Mouse (Mus musculus) heart, embryonic 11.5 days (tissue): Measurements from ENCODE around the gene Mtmr10. TPM values are rescaled to one million over a fixed set of nuclear protein-coding genes. Genes with fewer than 3 reads are reported as not detected.

Source experiments
- ATAC-seq: fragments of 200-750 bp; cut with Nextera tagmentation; replicated peaks from 2 replicates; pipeline ENCODE4 v1.8.0; 2017; ENCODE audit warnings: moderate library complexity; ENCODE audit not compliant: insufficient number of reproducible peaks, low FRiP score, low TSS enrichment
- H3K27ac ChIP-seq: fragments of 300-500 bp; sonication (generic); 2 replicates; pipeline ENCODE4 v1.5.1; 2014; ENCODE audit warnings: mild to moderate bottlenecking, low read depth, low read length
- H3K27me3 ChIP-seq: fragments of 300-500 bp; sonication (generic); 2 replicates; pipeline ENCODE4 v1.6.1; 2014; ENCODE audit warnings: mild to moderate bottlenecking, low read length, mixed read lengths; ENCODE audit not compliant: control insufficient read depth, insufficient read depth
- H3K36me3 ChIP-seq: fragments of 300-500 bp; sonication (generic); 2 replicates; pipeline ENCODE4 v1.6.1; 2014; ENCODE audit warnings: mild to moderate bottlenecking, low read length, moderate library complexity, mixed read lengths; ENCODE audit not compliant: control insufficient read depth, insufficient read depth
- H3K4me1 ChIP-seq: fragments of 300-500 bp; sonication (generic); 2 replicates; pipeline ENCODE4 v1.6.1; 2014; ENCODE audit warnings: low read length; ENCODE audit not compliant: control insufficient read depth, insufficient read depth
- H3K4me2 ChIP-seq: fragments of 300-500 bp; sonication (generic); 2 replicates; pipeline ENCODE4 v1.6.1; 2014; ENCODE audit warnings: mild to moderate bottlenecking, moderate library complexity
- H3K4me3 ChIP-seq: fragments of 300-500 bp; sonication (generic); 2 replicates; pipeline ENCODE4 v1.5.1; 2014; ENCODE audit warnings: low read depth, low read length
- H3K9ac ChIP-seq: fragments of 300-500 bp; sonication (generic); 2 replicates; pipeline ENCODE4 v1.6.1; 2014; ENCODE audit warnings: mild to moderate bottlenecking, low read depth, low read length, moderate library complexity
- H3K9me3 ChIP-seq: fragments of 300-500 bp; sonication (generic); replicated peaks from 2 replicates; pipeline ENCODE4 v1.6.1; 2016; ENCODE audit warnings: low read length; ENCODE audit not compliant: control insufficient read depth
- WGBS: fragments of 180-500 bp; shearing (Covaris S2); extraction: QIAGEN DNeasy Blood & Tissue Kit; methylation state at CpG from one replicate; pipeline ENCODE4 v1.1.7; 2014; ENCODE audit not compliant: insufficient replicate concordance; 5-methylcytosine and 5-hydroxymethylcytosine counted together
- polyA plus RNA-seq: library from polyadenylated mRNA; unstranded; fragments of >200 nt; fragmentation: Nextera tagmentation; extraction: Ambion mirVana; gene quantifications from 2 replicates; pipeline ENCODE4 v1.2.1, GENCODE M21; 2014

The Mtmr10 gene
- polyA plus RNA-seq = 7.1 and 7.2 TPM in 2 replicates

DNA sequence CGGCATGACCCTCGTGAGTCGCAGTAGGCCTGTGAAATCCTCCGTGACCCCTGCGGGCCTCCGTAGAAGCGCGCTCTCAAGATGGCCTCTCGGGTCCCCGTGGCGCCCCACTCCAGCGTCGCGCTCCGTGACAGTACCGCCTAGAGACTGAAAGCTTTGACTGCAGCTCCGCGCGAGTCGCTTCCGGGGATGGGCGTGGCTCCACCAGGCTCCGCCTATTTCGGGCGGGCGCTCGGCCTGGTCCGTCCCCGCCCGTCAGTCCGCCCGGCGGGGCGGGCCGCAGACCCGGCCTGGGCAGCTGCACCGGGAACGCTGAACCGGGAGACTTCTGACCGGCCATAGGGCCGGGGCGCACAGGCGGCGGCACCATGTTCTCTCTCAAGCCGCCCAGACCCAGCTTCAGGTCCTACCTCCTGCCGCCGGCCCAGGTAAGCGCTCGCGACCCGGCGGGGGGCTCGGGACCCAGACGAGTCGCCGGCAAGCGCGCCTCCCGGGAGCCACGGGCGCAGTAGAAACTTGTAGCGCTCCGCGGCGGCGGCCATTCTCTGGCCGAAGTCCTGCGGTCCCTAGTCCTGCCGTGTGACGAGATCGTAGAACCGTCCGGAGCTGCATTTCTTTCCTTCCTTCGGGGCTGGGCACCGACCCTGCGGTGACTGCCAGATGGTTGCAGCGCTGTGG lies at the start of gene Mtmr10:
Gene Mtmr10, plus strand, starts transcription at position 240 of the 678 bp plus-strand sequence.
- WGBS = under 1% methylated on average over 72 of the region's 77 CpGs
- Histone ChIP-seq H3K27ac (peak within 1 kb of the TSS; percentile 75), H3K9ac (peak within 1 kb of the TSS; percentile 81), H3K4me2 (peak within 1 kb of the TSS; percentile 78), H3K9me3 (no peaks in the 10 kb centered on the region), H3K27me3 (no peaks in the 10 kb centered on the region), H3K36me3 (no peaks in the 10 kb centered on the region), H3K4me3 (peak within 1 kb of the TSS; percentile 62), H3K4me1 (0 out of 2 replicates have a peak, but pooled peaks cover 4% of the 10 kb centered on the region)
- ATAC-seq = peak; percentile 99

DNA sequence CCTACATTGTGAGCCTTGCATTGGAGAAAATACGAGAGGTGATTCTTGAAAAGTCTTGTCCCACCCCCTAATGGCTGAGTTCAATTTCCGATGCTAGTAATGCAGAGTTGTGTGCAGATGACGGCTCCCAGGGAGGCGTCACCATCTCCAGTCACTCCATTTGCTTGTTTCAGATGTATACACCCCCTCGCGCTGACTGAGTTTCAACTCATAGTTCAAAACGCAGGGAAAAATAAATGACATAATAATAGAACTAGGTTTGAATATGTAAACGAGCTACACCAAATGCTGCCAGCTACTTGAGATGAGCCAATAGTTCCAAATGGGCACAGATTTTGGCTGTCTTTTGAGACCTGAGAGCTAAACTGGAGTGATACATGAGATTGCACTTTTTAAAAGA lies 49.7 kb upstream of the Mtmr10 start:
- Histone ChIP-seq H3K36me3 (no peaks in the 10 kb centered on the region), H3K27ac (no peak overlapping the region), H3K9ac (no peak overlapping the region), H3K4me1 (no peaks in the 10 kb centered on the region), H3K4me2 (no peak overlapping the region), H3K27me3 (no peaks in the 10 kb centered on the region), H3K9me3 (no peaks in the 10 kb centered on the region), H3K4me3 (no peak overlapping the region)
- ATAC-seq = no peak
- WGBS = 85% methylated on average over 8 of the region's 8 CpGs

DNA sequence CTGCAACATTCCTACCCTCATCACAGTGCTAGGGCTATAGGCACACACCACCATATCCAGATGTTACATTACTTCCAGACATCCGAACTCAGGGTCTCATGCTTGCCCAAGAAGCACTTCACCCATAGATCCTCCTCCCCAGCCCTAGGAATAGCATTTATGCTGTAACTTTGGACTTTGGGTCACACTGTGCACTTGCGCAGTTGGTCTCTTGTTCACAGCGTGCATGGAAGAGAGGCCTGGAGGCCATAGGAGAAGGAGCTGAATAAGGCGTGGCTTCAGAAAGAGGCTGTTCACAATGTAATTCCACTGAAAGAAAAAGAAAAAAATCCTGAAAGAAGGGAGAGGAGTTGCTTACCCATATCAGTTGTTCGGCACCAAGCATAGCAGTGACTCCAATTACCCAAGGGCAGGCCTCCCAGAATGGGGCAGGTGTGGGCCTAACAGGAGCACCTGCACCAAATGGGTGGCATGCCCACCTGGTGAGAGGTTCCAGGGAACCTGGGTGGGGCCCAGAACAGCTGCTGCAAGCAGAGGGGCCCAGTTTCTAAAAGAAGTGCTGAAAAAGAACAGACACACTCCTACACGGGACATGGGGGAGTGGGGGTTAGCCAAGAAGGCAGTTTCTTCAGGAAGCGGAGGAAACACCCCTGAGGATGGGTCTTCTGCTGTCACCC lies 48.9 kb upstream of the Mtmr10 start:
- Histone ChIP-seq H3K9ac (no peak overlapping the region), H3K4me1 (no peaks in the 10 kb centered on the region), H3K4me3 (no peak overlapping the region), H3K27ac (no peak overlapping the region), H3K36me3 (no peaks in the 10 kb centered on the region), H3K4me2 (no peak overlapping the region), H3K9me3 (no peaks in the 10 kb centered on the region), H3K27me3 (no peaks in the 10 kb centered on the region)
- 78% methylated on average over 7 of the region's 7 CpGs for WGBS
- no peak for ATAC-seq

DNA sequence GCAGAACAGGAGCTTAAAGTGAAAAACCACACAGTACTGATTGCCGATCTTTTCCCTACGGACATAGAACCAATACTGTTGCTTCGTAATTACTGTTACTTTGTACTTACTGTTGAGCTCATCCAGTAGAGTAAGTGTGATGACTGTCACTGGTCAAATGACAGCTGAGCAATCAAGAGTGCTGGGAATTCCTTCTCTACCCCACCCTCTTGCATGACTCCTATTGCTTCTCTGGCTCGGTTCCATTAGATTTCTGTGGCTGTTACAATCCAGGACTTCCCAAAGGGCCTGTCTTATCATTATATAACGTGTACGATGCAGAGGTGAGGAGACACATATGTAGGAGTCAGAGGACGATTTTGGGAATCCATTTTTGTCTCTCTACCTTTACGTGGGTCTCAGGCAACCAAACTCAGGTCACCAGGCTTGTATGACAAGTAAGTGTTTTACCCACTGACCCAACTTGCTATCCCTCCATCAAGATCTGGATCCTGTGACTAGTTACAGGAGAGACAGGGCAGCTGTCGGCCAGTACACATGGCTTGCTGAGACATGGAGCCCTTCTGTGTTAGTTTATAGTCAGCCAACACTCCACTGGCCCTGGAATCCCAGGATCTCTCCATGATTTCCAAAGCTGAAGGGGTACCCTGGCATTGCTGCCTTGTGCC lies 48.2 kb upstream of the Mtmr10 start:
- Histone ChIP-seq H3K4me2 (no peak overlapping the region), H3K9ac (no peak overlapping the region), H3K9me3 (no peaks in the 10 kb centered on the region), H3K36me3 (no peaks in the 10 kb centered on the region), H3K4me1 (no peaks in the 10 kb centered on the region), H3K27ac (no peak overlapping the region), H3K4me3 (no peak overlapping the region), H3K27me3 (no peaks in the 10 kb centered on the region)
- no peak for ATAC-seq
- 74% methylated on average over 9 of the region's 9 CpGs for WGBS

DNA sequence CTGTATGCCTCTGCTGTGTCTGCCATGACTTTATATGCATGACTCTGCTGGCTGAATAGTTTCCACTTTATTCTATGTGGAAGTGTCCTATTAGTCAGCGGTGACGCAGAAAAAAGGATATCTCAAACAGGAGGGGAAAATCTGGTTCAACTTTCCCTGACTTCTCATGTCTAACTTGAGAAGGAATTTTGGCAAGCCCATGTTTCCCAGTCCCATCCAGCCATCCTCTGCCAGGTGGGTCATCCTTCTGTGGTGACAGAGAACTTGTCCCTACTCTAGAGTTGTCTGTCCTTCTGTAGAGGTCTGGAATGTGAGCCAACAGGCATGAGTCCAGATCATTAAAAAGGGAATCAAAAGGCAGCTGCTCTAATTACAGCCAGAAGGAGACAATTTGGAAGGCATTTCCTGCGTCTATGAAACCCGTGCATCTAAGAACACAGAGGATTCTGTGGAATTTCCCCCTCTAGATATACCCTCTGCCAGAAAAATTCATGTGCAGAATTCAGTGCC lies 47.6 kb upstream of the Mtmr10 start:
- Histone ChIP-seq H3K4me1 (no peaks in the 10 kb centered on the region), H3K9ac (no peak overlapping the region), H3K36me3 (no peaks in the 10 kb centered on the region), H3K9me3 (no peaks in the 10 kb centered on the region), H3K4me2 (no peak overlapping the region), H3K4me3 (no peak overlapping the region), H3K27ac (no peak overlapping the region), H3K27me3 (no peaks in the 10 kb centered on the region)
- no peak for ATAC-seq
- WGBS = 81% methylated on average over 4 of the region's 4 CpGs

DNA sequence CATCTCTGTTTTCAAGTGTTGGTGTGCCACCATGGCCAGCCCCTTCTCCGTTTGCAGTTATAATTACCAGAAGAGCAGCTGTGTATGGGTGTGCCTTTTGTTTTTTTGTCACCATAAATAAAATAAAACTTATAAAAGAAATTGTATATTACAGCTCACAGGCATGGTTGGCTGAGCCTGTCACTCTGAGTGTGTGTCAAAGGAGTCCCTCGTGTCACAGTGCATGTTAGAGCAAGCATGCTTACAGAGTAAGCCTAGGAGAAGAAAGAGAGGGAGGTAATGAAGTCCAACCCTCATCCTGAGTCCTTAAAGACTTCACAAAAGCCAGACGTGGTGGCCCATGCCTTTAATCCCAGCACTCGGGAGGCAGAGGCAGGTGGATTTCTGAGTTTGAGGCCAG lies 45.0 kb upstream of the Mtmr10 start:
- Histone ChIP-seq H3K27me3 (no peaks in the 10 kb centered on the region), H3K4me3 (no peak overlapping the region), H3K4me1 (no peaks in the 10 kb centered on the region), H3K27ac (no peak overlapping the region), H3K36me3 (no peaks in the 10 kb centered on the region), H3K9me3 (no peaks in the 10 kb centered on the region), H3K4me2 (no peak overlapping the region), H3K9ac (no peak overlapping the region)
- WGBS = 61% methylated on average over 4 of the region's 4 CpGs
- ATAC-seq = no peak

DNA sequence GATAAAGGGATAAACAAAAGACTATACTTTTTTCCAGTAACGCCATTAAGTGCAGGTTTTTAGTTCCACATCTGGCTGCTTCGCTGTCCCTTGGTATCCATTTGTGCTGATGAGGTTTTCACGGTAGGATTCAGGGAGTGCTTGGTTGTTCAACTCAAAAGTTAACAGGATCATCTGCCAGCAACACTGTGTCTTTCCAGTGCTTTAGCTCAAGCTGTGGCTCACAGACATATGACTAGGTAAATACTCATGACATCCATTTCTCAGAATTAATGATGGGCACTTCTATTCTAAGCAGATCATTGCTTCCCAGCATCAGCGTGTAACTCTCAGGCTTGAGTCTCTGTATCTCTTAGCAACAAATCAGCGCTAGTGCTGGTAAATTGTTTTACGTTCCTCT lies 43.1 kb upstream of the Mtmr10 start:
- Histone ChIP-seq H3K27ac (no peak overlapping the region), H3K4me2 (no peak overlapping the region), H3K9ac (no peak overlapping the region), H3K4me1 (no peaks in the 10 kb centered on the region), H3K27me3 (no peaks in the 10 kb centered on the region), H3K36me3 (no peaks in the 10 kb centered on the region), H3K4me3 (no peak overlapping the region), H3K9me3 (no peaks in the 10 kb centered on the region)
- no peak for ATAC-seq
- WGBS = 79% methylated on average over 6 of the region's 6 CpGs

DNA sequence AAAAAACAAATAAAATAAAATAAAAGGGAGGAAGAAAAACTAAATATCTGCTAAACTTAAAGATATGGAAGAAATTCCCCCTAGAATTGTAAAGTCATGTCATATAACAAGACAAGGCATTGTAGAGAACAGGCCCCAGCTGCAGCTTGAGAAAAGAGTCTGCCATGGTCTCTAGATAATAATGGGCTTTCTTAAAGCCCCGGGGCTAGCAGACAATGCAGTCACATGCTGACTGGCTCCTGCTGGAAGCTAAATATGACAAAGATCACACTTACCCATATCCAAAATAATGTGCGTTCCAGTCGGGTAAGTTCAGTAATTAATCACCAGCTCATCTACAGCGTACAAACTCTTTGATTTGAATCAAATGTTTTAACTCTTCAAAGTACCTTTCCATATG lies 40.7 kb upstream of the Mtmr10 start:
- Histone ChIP-seq H3K4me3 (no peak overlapping the region), H3K27me3 (no peaks in the 10 kb centered on the region), H3K36me3 (no peaks in the 10 kb centered on the region), H3K4me2 (no peak overlapping the region), H3K4me1 (no peaks in the 10 kb centered on the region; the same call in 1 of the 2 replicates), H3K9ac (no peak overlapping the region), H3K27ac (no peak overlapping the region), H3K9me3 (no peaks in the 10 kb centered on the region)
- ATAC-seq = no peak
- 74% methylated on average over 4 of the region's 4 CpGs for whole genome bisulfite sequencing
